Mouse (Mus musculus): ENCODE data around the gene Cfap100.

GRCm38 (mm10) chr6:90466847-90467410 lies 38.3 kb upstream of the Cfap100 start:
- TF ChIP-seq GATA1 (IDR thresholded peaks at IDR 0.05; ENCODE audit: borderline replicate concordance, low read length) (no peak), FLI1 (IDR thresholded peaks at IDR 0.05; ENCODE audit: low read length) (no peak)
